Mouse (Mus musculus) lung, postnatal 0 days (tissue): ENCODE results near the gene Atp2b2. TPM values are rescaled to one million over a fixed set of nuclear protein-coding genes. Genes with fewer than 3 reads are reported as not detected.
A peak's percentile ranks its signal among the peaks of the same experiment; 100 is the strongest.

Experiments
- ATAC-seq: fragments of 200-750 bp; cut with Nextera tagmentation; 2 replicates; pipeline ENCODE4 v1.8.0; 2017; ENCODE audit warnings: moderate library complexity
- DNase-seq: peaks from one replicate; pipeline ENCODE4 v3.0.0-alpha.2; 2016; ENCODE audit warnings: low spot score
- H3K27ac ChIP-seq: fragments of 300-500 bp; sonication (generic); 2 replicates; pipeline ENCODE4 v1.5.1; 2014; ENCODE audit warnings: antibody characterized with exemption, mild to moderate bottlenecking, low read length, mixed read lengths
- H3K27me3 ChIP-seq: fragments of 300-500 bp; sonication (generic); replicated peaks from 2 replicates; pipeline ENCODE4 v1.6.1; 2014; ENCODE audit warnings: low read length, mixed read lengths; ENCODE audit not compliant: insufficient read depth
- H3K36me3 ChIP-seq: fragments of 300-500 bp; sonication (generic); 2 replicates; pipeline ENCODE4 v1.6.1; 2014; ENCODE audit warnings: low read length, mixed read lengths; ENCODE audit not compliant: insufficient read depth
- H3K4me1 ChIP-seq: fragments of 300-500 bp; sonication (generic); 2 replicates; pipeline ENCODE4 v1.6.1; 2014; ENCODE audit warnings: antibody characterized with exemption, low read depth, low read length, mixed read lengths; ENCODE audit not compliant: insufficient read depth
- H3K4me2 ChIP-seq: fragments of 300-500 bp; sonication (generic); replicated peaks from 2 replicates; pipeline ENCODE4 v1.6.1; 2014; ENCODE audit warnings: low read depth, mild to moderate bottlenecking, low read length, moderate library complexity, mixed read lengths
- H3K4me3 ChIP-seq: fragments of 300-500 bp; sonication (generic); 2 replicates; pipeline ENCODE4 v1.5.1; 2014; ENCODE audit warnings: low read depth, low read length
- H3K9ac ChIP-seq: fragments of 300-500 bp; sonication (generic); replicated peaks from 2 replicates; pipeline ENCODE4 v1.6.1; 2014; ENCODE audit warnings: low read depth, mild to moderate bottlenecking
- H3K9me3 ChIP-seq: fragments of 300-500 bp; sonication (generic); 2 replicates; pipeline ENCODE4 v1.6.1; 2016; ENCODE audit warnings: low read length, mixed read lengths
- CTCF ChIP-seq: IDR thresholded peaks from 2 replicates; pipeline ENCODE4 v1.5.1; 2016; ENCODE audit warnings: antibody characterized with exemption, mild to moderate bottlenecking
- EP300 ChIP-seq: IDR thresholded peaks from 2 replicates; pipeline ENCODE4 v1.6.1; 2016; ENCODE audit warnings: antibody characterized with exemption, mild to moderate bottlenecking, control low read depth
- WGBS: fragments of 180-500 bp; shearing (Covaris S2); extraction: QIAGEN DNeasy Blood & Tissue Kit; methylation state at CpG from one replicate; pipeline ENCODE4 v1.1.7; 2014; 5-methylcytosine and 5-hydroxymethylcytosine counted together
- polyA plus RNA-seq: library from polyadenylated mRNA; unstranded; fragments of >200 nt; fragmentation: Nextera tagmentation; extraction: Ambion mirVana; gene quantifications from 2 replicates; pipeline ENCODE4 v1.2.1, GENCODE M21; 2015

Atp2b2 gene
- polyA plus RNA-seq, 1 experiment from 2014 or later: 0.63 TPM

DNA sequence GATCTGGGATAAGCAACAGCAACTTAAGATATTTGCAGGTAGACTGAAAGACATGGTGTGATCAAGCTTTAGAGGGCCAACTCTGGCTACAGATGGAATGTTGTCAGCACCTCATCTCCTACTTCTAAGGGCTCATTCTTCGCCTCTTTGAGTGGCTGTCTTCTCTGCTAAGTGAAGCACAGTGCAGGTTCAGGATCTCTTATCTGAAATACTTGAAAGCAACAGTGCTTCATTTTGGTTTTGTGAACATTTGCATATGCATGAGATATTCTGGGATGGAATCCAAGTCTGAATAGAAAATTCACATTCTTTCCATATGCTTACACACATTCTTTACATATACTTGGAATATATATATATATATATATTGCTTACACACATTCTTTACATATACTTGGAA, 300.1 kb downstream of the Atp2b2 start:
- no peak for DNase-seq
- no peaks in the 10 kb centered on the region for H3K36me3 ChIP-seq
- WGBS: 30% methylated on average over 1 of the region's 1 CpGs

GRCm38 (mm10) chr6:113741425-113741824, 301.0 kb downstream of the Atp2b2 start:
- H3K27ac ChIP-seq: no peak overlapping the region
- ATAC-seq: no peak
- H3K4me1 ChIP-seq: no peaks in the 10 kb centered on the region; the same call in 1 of the 2 replicates
- 58% methylated on average over 2 of the region's 2 CpGs for WGBS
- H3K4me2 ChIP-seq: no peak overlapping the region
- no peaks in the 10 kb centered on the region for H3K27me3 ChIP-seq
- no peaks in the 10 kb centered on the region for H3K36me3 ChIP-seq
- no peak overlapping the region for H3K4me3 ChIP-seq
- no peak overlapping the region for H3K9ac ChIP-seq
- no peaks in the 10 kb centered on the region for H3K9me3 ChIP-seq
- no peak for DNase-seq
- no peak for TF ChIP-seq EP300
- no peak for TF ChIP-seq CTCF

More for the DNA sequence above, 300.1 kb downstream of the Atp2b2 start:
- Histone ChIP-seq H3K4me3 (no peak overlapping the region), H3K9ac (no peak overlapping the region), H3K4me2 (no peak overlapping the region), H3K4me1 (no peaks in the 10 kb centered on the region; the same call in 1 of the 2 replicates), H3K9me3 (no peaks in the 10 kb centered on the region), H3K27ac (no peak overlapping the region), H3K27me3 (0 out of 2 replicates have a peak, but pooled peaks cover 3% of the 10 kb centered on the region)
- no peak for ATAC-seq
- TF ChIP-seq EP300 (no peak), CTCF (no peak)

DNA sequence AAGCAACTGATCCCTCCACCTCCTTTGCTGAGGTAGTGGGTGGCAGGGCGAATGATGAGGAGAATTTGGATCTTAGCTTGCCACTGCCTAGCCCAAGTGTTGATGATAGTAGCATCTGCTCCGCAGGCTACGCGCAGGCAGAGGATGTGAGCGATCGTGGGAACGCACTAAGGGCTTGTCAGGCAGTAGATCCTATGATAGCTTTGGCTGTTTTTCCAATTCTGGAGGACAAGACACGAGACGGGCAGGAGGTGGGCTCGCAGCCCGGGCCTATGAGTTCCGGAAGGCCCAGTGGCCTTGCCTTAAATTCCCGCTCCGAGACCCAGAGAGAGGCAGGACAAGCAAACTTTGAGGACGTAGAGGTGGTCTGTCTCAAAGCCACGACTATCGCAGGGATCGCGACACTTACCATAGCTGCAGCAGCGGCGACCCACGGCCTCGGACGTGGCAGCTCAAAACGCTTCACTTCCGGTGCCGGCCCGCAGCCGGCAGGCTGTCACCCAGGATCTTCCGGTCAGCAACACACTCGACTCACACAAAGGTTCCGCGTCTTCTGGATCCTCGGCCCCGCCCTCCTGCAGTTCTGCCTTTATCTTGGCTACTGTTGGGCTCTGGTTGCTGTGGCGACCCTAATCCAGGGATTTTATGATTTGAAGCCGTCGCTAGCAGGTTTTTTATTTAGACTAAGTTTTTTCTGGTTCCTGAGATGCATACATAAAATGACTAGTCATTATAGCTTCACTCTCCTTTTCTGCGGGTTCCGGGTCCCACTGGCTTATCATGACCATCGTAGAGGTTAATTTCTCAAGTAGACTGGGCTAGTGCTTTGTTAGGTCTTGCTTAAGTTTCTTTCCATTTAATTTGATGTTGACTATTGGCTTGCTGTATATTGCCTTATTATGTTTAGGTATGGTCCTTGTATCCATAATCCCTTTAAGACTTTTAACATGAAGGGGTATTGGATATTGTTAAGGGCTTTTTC, 301.9 kb downstream of the Atp2b2 start, which contains the start of gene Sec13:
Gene Sec13, minus strand, starts transcription at position 508 of the 982 bp plus-strand sequence.
- H3K4me2 ChIP-seq: peak within 1 kb of the TSS; percentile 68
- H3K9me3 ChIP-seq: no peaks in the 10 kb centered on the region
- WGBS: 7% methylated on average over 41 of the region's 41 CpGs
- H3K9ac ChIP-seq: peak within 1 kb of the TSS; percentile 84
- H3K4me1 ChIP-seq: no peaks in the 10 kb centered on the region; the same call in 1 of the 2 replicates
- H3K27me3 ChIP-seq: no peaks in the 10 kb centered on the region
- TF ChIP-seq EP300 (peak; percentile 37; the same call in 1 of the 2 replicates), CTCF (no peak; the same call in 1 of the 2 replicates)
- DNase-seq (peak; percentile 88), ATAC-seq (peak; percentile 90)
- H3K36me3 ChIP-seq: no peaks in the 10 kb centered on the region
- peak within 1 kb of the TSS; percentile 68 for H3K27ac ChIP-seq
- H3K4me3 ChIP-seq: peak within 1 kb of the TSS; percentile 77

- ATAC-seq: no peak
- Histone ChIP-seq H3K4me1 (no peaks in the 10 kb centered on the region; the same call in 1 of the 2 replicates), H3K4me2 (no peak overlapping the region), H3K9me3 (no peaks in the 10 kb centered on the region), H3K27ac (no peak overlapping the region), H3K9ac (no peak overlapping the region), H3K4me3 (no peak overlapping the region), H3K27me3 (no peaks in the 10 kb centered on the region), H3K36me3 (peaks cover 13% of the 10 kb centered on the region)
- WGBS: 89% methylated on average over 9 of the region's 9 CpGs
- DNase-seq: no peak
- TF ChIP-seq EP300 (no peak), CTCF (no peak)
Measured at GRCm38 (mm10) chr6:113737318-113738046, 304.9 kb downstream of the Atp2b2 start.

GRCm38 (mm10) chr6:113731296-113731695, 311.1 kb downstream of the Atp2b2 start:
- Histone ChIP-seq H3K4me2 (no peak overlapping the region), H3K36me3 (peaks cover 56% of the 10 kb centered on the region), H3K4me1 (no peaks in the 10 kb centered on the region), H3K9me3 (no peaks in the 10 kb centered on the region), H3K27ac (no peak overlapping the region), H3K4me3 (no peak overlapping the region), H3K27me3 (no peaks in the 10 kb centered on the region), H3K9ac (no peak overlapping the region)
- TF ChIP-seq EP300: no peak
- no peak for ATAC-seq
- no peak for DNase-seq
- WGBS: 96% methylated on average over 3 of the region's 3 CpGs

GRCm38 (mm10) chr6:113728181-113728580, 314.2 kb downstream of the Atp2b2 start:
- ATAC-seq: no peak
- H3K27ac ChIP-seq: no peak overlapping the region
- H3K9ac ChIP-seq: no peak overlapping the region
- no peak for DNase-seq
- no peak overlapping the region for H3K4me3 ChIP-seq
- H3K4me1 ChIP-seq: no peaks in the 10 kb centered on the region
- no peak overlapping the region for H3K4me2 ChIP-seq
- WGBS: 85% methylated on average over 7 of the region's 7 CpGs
- no peaks in the 10 kb centered on the region for H3K27me3 ChIP-seq
- peaks cover 48% of the 10 kb centered on the region for H3K36me3 ChIP-seq
- no peaks in the 10 kb centered on the region for H3K9me3 ChIP-seq
- TF ChIP-seq EP300: no peak
- no peak for TF ChIP-seq CTCF
